Mouse (Mus musculus): Measurements from ENCODE around the gene Flrt1. TPM values are rescaled to one million over a fixed set of nuclear protein-coding genes. Genes with fewer than 3 reads are reported as not detected.

Flrt1 gene
- polyA plus RNA-seq, 2 experiments, result 2.2 to 8.5 TPM

- ATAC-seq (ENCODE audit: low FRiP score, low read depth) (no peak), DNase-seq (ENCODE audit: low spot score) (no peak)
- H3K4me3 ChIP-seq (replicated peaks; ENCODE audit: low read length), result no peak overlapping the region
- H3K9ac ChIP-seq (ENCODE audit: low read depth, low read length, severe bottlenecking), result no peak overlapping the region
- H3K27me3 ChIP-seq (ENCODE audit: control insufficient read depth, insufficient read depth, low read length), result 0 out of 2 replicates have a peak, but pooled peaks cover 4% of the 10 kb centered on the region
- no peaks in the 10 kb centered on the region for H3K9me3 ChIP-seq (ENCODE audit: control insufficient read depth, low read length)
- no peak for TF ChIP-seq POLR2A (IDR thresholded peaks at IDR 0.05; ENCODE audit: borderline replicate concordance, extremely low read depth, insufficient read depth, insufficient read length)
- peaks cover 26% of the 10 kb centered on the region for H3K4me1 ChIP-seq (ENCODE audit: control insufficient read depth, insufficient read depth, low read length)
- H3K4me2 ChIP-seq (replicated peaks; ENCODE audit: low read depth, low read length, severe bottlenecking), result no peak overlapping the region
- H3K36me3 ChIP-seq (ENCODE audit: control insufficient read depth, insufficient read depth, low read length), result no peaks in the 10 kb centered on the region
- no peak overlapping the region for H3K27ac ChIP-seq (replicated peaks; ENCODE audit: low read depth, low read length)
- WGBS, result 63% methylated on average over 7 of the region's 7 CpGs
These were observed 43.7 kb upstream of the Flrt1 start for GRCm38 (mm10) chr19:7149158-7149685.

- ATAC-seq (ENCODE audit: low FRiP score, low read depth) (no peak), DNase-seq (ENCODE audit: low spot score) (no peak)
- no peak overlapping the region for H3K4me2 ChIP-seq (replicated peaks; ENCODE audit: low read depth, low read length, severe bottlenecking)
- 0 out of 2 replicates have a peak, but pooled peaks cover 4% of the 10 kb centered on the region for H3K27me3 ChIP-seq (ENCODE audit: control insufficient read depth, insufficient read depth, low read length)
- 60% methylated on average over 8 of the region's 8 CpGs for WGBS
- no peaks in the 10 kb centered on the region for H3K9me3 ChIP-seq (ENCODE audit: control insufficient read depth, low read length)
- H3K4me3 ChIP-seq (replicated peaks; ENCODE audit: low read length), result no peak overlapping the region
- H3K4me1 ChIP-seq (ENCODE audit: control insufficient read depth, insufficient read depth, low read length), result peaks cover 30% of the 10 kb centered on the region
- H3K9ac ChIP-seq (ENCODE audit: low read depth, low read length, severe bottlenecking), result no peak overlapping the region
- no peaks in the 10 kb centered on the region for H3K36me3 ChIP-seq (ENCODE audit: control insufficient read depth, insufficient read depth, low read length)
- no peak for TF ChIP-seq POLR2A (IDR thresholded peaks at IDR 0.05; ENCODE audit: borderline replicate concordance, extremely low read depth, insufficient read depth, insufficient read length)
- H3K27ac ChIP-seq (replicated peaks; ENCODE audit: low read depth, low read length), result no peak overlapping the region
These were observed 43.1 kb upstream of the Flrt1 start for GRCm38 (mm10) chr19:7148541-7149085.

- Histone ChIP-seq H3K27me3 (ENCODE audit: control insufficient read depth, insufficient read depth, low read length) (0 out of 2 replicates have a peak, but pooled peaks cover 4% of the 10 kb centered on the region), H3K4me3 (replicated peaks; ENCODE audit: low read length) (no peak overlapping the region), H3K9ac (ENCODE audit: low read depth, low read length, severe bottlenecking) (no peak overlapping the region), H3K27ac (replicated peaks; ENCODE audit: low read depth, low read length) (no peak overlapping the region), H3K4me1 (ENCODE audit: control insufficient read depth, insufficient read depth, low read length) (peaks cover 30% of the 10 kb centered on the region), H3K9me3 (ENCODE audit: control insufficient read depth, low read length) (no peaks in the 10 kb centered on the region), H3K36me3 (ENCODE audit: control insufficient read depth, insufficient read depth, low read length) (no peaks in the 10 kb centered on the region), H3K4me2 (replicated peaks; ENCODE audit: low read depth, low read length, severe bottlenecking) (no peak overlapping the region)
- ATAC-seq (ENCODE audit: low FRiP score, low read depth), result no peak
- DNase-seq (ENCODE audit: low spot score), result no peak
- 28% methylated on average over 4 of the region's 4 CpGs for WGBS
- no peak for TF ChIP-seq POLR2A (IDR thresholded peaks at IDR 0.05; ENCODE audit: borderline replicate concordance, extremely low read depth, insufficient read depth, insufficient read length)
These were observed 42.6 kb upstream of the Flrt1 start for GRCm38 (mm10) chr19:7148096-7148495.

DNA sequence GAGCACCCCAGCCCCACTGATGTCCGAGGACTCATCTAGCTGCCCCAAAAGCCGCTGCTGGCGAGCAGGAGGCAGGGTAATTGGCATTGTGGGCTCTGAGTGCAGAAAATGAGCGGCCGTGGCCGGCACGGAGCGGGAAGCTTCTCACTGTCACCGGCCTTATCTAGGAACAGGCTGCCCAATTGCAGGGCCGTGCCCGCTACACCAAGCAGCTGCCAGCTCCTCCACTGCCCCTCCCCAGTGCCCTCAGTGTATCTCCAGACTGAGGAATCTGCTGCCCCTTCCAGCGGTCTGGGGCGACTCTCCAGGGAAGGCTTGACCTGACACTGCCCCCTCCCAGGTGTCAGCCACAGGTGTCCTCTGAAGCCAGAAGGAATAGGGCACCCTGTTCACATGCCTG lies 40.8 kb upstream of the Flrt1 start:
- H3K27me3 ChIP-seq (ENCODE audit: control insufficient read depth, insufficient read depth, low read length), result 0 out of 2 replicates have a peak, but pooled peaks cover 4% of the 10 kb centered on the region
- TF ChIP-seq POLR2A (IDR thresholded peaks at IDR 0.05; ENCODE audit: borderline replicate concordance, extremely low read depth, insufficient read depth, insufficient read length), result no peak
- H3K4me2 ChIP-seq (replicated peaks; ENCODE audit: low read depth, low read length, severe bottlenecking), result no peak overlapping the region
- 81% methylated on average over 13 of the region's 13 CpGs for WGBS
- ATAC-seq (ENCODE audit: low FRiP score, low read depth) (no peak), DNase-seq (ENCODE audit: low spot score) (no peak)
- no peaks in the 10 kb centered on the region for H3K36me3 ChIP-seq (ENCODE audit: control insufficient read depth, insufficient read depth, low read length)
- H3K4me1 ChIP-seq (ENCODE audit: control insufficient read depth, insufficient read depth, low read length), result peaks cover 36% of the 10 kb centered on the region
- no peak overlapping the region for H3K9ac ChIP-seq (ENCODE audit: low read depth, low read length, severe bottlenecking)
- no peaks in the 10 kb centered on the region for H3K9me3 ChIP-seq (ENCODE audit: control insufficient read depth, low read length)
- H3K4me3 ChIP-seq (replicated peaks; ENCODE audit: low read length), result no peak overlapping the region
- no peak overlapping the region for H3K27ac ChIP-seq (replicated peaks; ENCODE audit: low read depth, low read length)

GRCm38 (mm10) chr19:7144458-7144857 lies 38.9 kb upstream of the Flrt1 start:
- Histone ChIP-seq H3K9ac (ENCODE audit: low read depth, low read length, severe bottlenecking) (no peak overlapping the region), H3K9me3 (ENCODE audit: control insufficient read depth, low read length) (no peaks in the 10 kb centered on the region), H3K27me3 (ENCODE audit: control insufficient read depth, insufficient read depth, low read length) (0 out of 2 replicates have a peak, but pooled peaks cover 4% of the 10 kb centered on the region), H3K4me3 (replicated peaks; ENCODE audit: low read length) (0 out of 2 replicates have a peak overlapping the region, but pooled peaks have one; percentile 27), H3K27ac (replicated peaks; ENCODE audit: low read depth, low read length) (no peak overlapping the region), H3K36me3 (ENCODE audit: control insufficient read depth, insufficient read depth, low read length) (no peaks in the 10 kb centered on the region), H3K4me1 (ENCODE audit: control insufficient read depth, insufficient read depth, low read length) (peaks cover 46% of the 10 kb centered on the region), H3K4me2 (replicated peaks; ENCODE audit: low read depth, low read length, severe bottlenecking) (peak overlapping the region; percentile 52; the same call in 1 of the 2 replicates)
- ATAC-seq (ENCODE audit: low FRiP score, low read depth) (no peak), DNase-seq (ENCODE audit: low spot score) (no peak)
- TF ChIP-seq POLR2A (IDR thresholded peaks at IDR 0.05; ENCODE audit: borderline replicate concordance, extremely low read depth, insufficient read depth, insufficient read length), result no peak
- WGBS, result 79% methylated on average over 3 of the region's 3 CpGs

All from limb, embryonic 14.5 days (tissue).